Mouse (Mus musculus): ENCODE measurements around the gene C2cd4d. TPM values are rescaled to one million over a fixed set of nuclear protein-coding genes. Genes with fewer than 3 reads are reported as not detected.

Gene C2cd4d
- polyA plus RNA-seq, 1 experiment from 2014 or later, result 2.0 TPM

GRCm38 (mm10) chr3:94364154-94364526 is 1.9 kb downstream of the C2cd4d start:
- Histone ChIP-seq H3K4me1 (replicated peaks) (0 out of 2 replicates have a peak, but pooled peaks cover 3% of the 10 kb centered on the region), H3K4me2 (peak overlapping the region; percentile 89), H3K27me3 (peaks cover 56% of the 10 kb centered on the region), H3K9me3 (0 out of 2 replicates have a peak, but pooled peaks cover 5% of the 10 kb centered on the region), H3K9ac (replicated peaks) (peak overlapping the region; percentile 87), H3K36me3 (no peaks in the 10 kb centered on the region), H3K4me3 (replicated peaks) (peak overlapping the region; percentile 65), H3K27ac (no peak overlapping the region)
- WGBS, result 4% methylated on average over 23 of the region's 23 CpGs
- peak; percentile 42; the same call in 1 of the 2 replicates for ATAC-seq (ENCODE audit: insufficient number of reproducible peaks, insufficient read depth, low FRiP score, low TSS enrichment, low read depth)

- H3K4me3 ChIP-seq (replicated peaks), result no peak overlapping the region
- peaks cover 47% of the 10 kb centered on the region for H3K27me3 ChIP-seq
- H3K4me2 ChIP-seq, result no peak overlapping the region
- WGBS, result 20% methylated on average over 3 of the region's 3 CpGs
- H3K4me1 ChIP-seq (replicated peaks), result peaks cover 8% of the 10 kb centered on the region
- H3K36me3 ChIP-seq, result no peaks in the 10 kb centered on the region
- H3K9ac ChIP-seq (replicated peaks), result no peak overlapping the region
- ATAC-seq (ENCODE audit: insufficient number of reproducible peaks, insufficient read depth, low FRiP score, low TSS enrichment, low read depth), result no peak
- H3K27ac ChIP-seq, result no peak overlapping the region
- 0 out of 2 replicates have a peak, but pooled peaks cover 5% of the 10 kb centered on the region for H3K9me3 ChIP-seq
These were observed 4.5 kb downstream of the C2cd4d start for GRCm38 (mm10) chr3:94366761-94367160.

GRCm38 (mm10) chr3:94367511-94367910 is 5.3 kb downstream of the C2cd4d start:
- Histone ChIP-seq H3K9me3 (0 out of 2 replicates have a peak, but pooled peaks cover 5% of the 10 kb centered on the region), H3K27me3 (peaks cover 43% of the 10 kb centered on the region), H3K36me3 (no peaks in the 10 kb centered on the region), H3K4me3 (replicated peaks) (no peak overlapping the region), H3K27ac (no peak overlapping the region), H3K4me1 (replicated peaks) (peaks cover 14% of the 10 kb centered on the region), H3K9ac (replicated peaks) (no peak overlapping the region), H3K4me2 (no peak overlapping the region)
- no peak for ATAC-seq (ENCODE audit: insufficient number of reproducible peaks, insufficient read depth, low FRiP score, low TSS enrichment, low read depth)
- WGBS, result 86% methylated on average over 6 of the region's 6 CpGs

- H3K4me2 ChIP-seq, result no peak overlapping the region
- WGBS, result 60% methylated on average over 6 of the region's 6 CpGs
- no peak overlapping the region for H3K9ac ChIP-seq (replicated peaks)
- 0 out of 2 replicates have a peak, but pooled peaks cover 5% of the 10 kb centered on the region for H3K9me3 ChIP-seq
- H3K27ac ChIP-seq, result no peak overlapping the region
- no peak overlapping the region for H3K4me3 ChIP-seq (replicated peaks)
- peaks cover 39% of the 10 kb centered on the region for H3K27me3 ChIP-seq
- H3K4me1 ChIP-seq (replicated peaks), result peaks cover 25% of the 10 kb centered on the region
- ATAC-seq (ENCODE audit: insufficient number of reproducible peaks, insufficient read depth, low FRiP score, low TSS enrichment, low read depth), result no peak
- H3K36me3 ChIP-seq, result no peaks in the 10 kb centered on the region
These were observed 6.4 kb downstream of the C2cd4d start for GRCm38 (mm10) chr3:94368631-94369030.

DNA sequence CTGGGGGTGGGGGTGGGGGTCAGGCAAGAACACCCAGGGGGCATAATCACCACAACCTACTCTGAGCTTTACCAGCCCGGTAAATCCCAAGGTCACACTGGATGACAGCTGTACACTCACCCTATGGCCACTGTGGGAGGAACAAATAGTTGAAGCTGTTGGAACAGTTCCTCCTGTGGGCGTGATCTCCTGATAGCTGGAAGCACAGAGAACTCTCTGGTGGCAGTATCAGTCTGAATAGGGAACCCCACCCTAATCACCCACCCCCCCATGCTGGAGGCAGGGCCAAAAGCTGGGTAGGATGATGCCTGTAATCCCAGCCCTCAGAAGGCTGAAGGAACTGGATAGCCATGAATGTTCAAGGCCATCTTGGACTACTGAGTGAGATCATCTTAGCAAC is 7.5 kb downstream of the C2cd4d start:
- Histone ChIP-seq H3K4me2 (no peak overlapping the region), H3K4me1 (replicated peaks) (peaks cover 25% of the 10 kb centered on the region), H3K27me3 (peaks cover 36% of the 10 kb centered on the region), H3K36me3 (no peaks in the 10 kb centered on the region), H3K9me3 (0 out of 2 replicates have a peak, but pooled peaks cover 4% of the 10 kb centered on the region), H3K4me3 (replicated peaks) (no peak overlapping the region), H3K27ac (no peak overlapping the region), H3K9ac (replicated peaks) (no peak overlapping the region)
- WGBS, result 69% methylated on average over 2 of the region's 2 CpGs
- no peak for ATAC-seq (ENCODE audit: insufficient number of reproducible peaks, insufficient read depth, low FRiP score, low TSS enrichment, low read depth)

- ATAC-seq (ENCODE audit: insufficient number of reproducible peaks, insufficient read depth, low FRiP score, low TSS enrichment, low read depth), result no peak
- Histone ChIP-seq H3K36me3 (no peaks in the 10 kb centered on the region), H3K27ac (no peak overlapping the region), H3K4me3 (replicated peaks) (0 out of 2 replicates have a peak overlapping the region, but pooled peaks have one; percentile 15), H3K4me1 (replicated peaks) (peaks cover 25% of the 10 kb centered on the region), H3K9ac (replicated peaks) (no peak overlapping the region), H3K27me3 (peaks cover 32% of the 10 kb centered on the region), H3K4me2 (peak overlapping the region; percentile 45), H3K9me3 (no peaks in the 10 kb centered on the region)
- WGBS, result 3% methylated on average over 11 of the region's 11 CpGs
These were observed 9.4 kb downstream of the C2cd4d start for GRCm38 (mm10) chr3:94371637-94372036.

- Histone ChIP-seq H3K27me3 (peaks cover 35% of the 10 kb centered on the region), H3K4me2 (peak overlapping the region; percentile 45)
- no peak for ATAC-seq (ENCODE audit: insufficient number of reproducible peaks, insufficient read depth, low FRiP score, low TSS enrichment, low read depth)
These were observed 9.8 kb downstream of the C2cd4d start for GRCm38 (mm10) chr3:94372038-94372437.

GRCm38 (mm10) chr3:94372641-94373040 is 10.4 kb downstream of the C2cd4d start, which contains the start of gene Rorc:
Gene Rorc (plus strand): TSS chr3:94372794.
- H3K27me3 ChIP-seq, result peaks cover 35% of the 10 kb centered on the region
- ATAC-seq (ENCODE audit: insufficient number of reproducible peaks, insufficient read depth, low FRiP score, low TSS enrichment, low read depth), result no peak
- no peaks in the 10 kb centered on the region for H3K9me3 ChIP-seq
- peak within 1 kb of the TSS; percentile 57 for H3K4me2 ChIP-seq
- 16% methylated on average over 5 of the region's 5 CpGs for WGBS
- H3K4me3 ChIP-seq (replicated peaks), result peak within 1 kb of the TSS; percentile 26
- no peak within 1 kb of the TSS for H3K27ac ChIP-seq
- H3K9ac ChIP-seq (replicated peaks), result peak within 1 kb of the TSS; percentile 40
- H3K4me1 ChIP-seq (replicated peaks), result peaks cover 33% of the 10 kb centered on the region
- no peaks in the 10 kb centered on the region for H3K36me3 ChIP-seq

More at GRCm38 (mm10) chr3:94372038-94372437, 9.8 kb downstream of the C2cd4d start:
- Histone ChIP-seq H3K4me1 (replicated peaks) (peaks cover 29% of the 10 kb centered on the region), H3K36me3 (no peaks in the 10 kb centered on the region), H3K4me3 (replicated peaks) (0 out of 2 replicates have a peak overlapping the region, but pooled peaks have one; percentile 15), H3K9ac (replicated peaks) (no peak overlapping the region), H3K9me3 (no peaks in the 10 kb centered on the region), H3K27ac (no peak overlapping the region)
- 0% methylated on average over 3 of the region's 3 CpGs for WGBS

GRCm38 (mm10) chr3:94373090-94373489 is 10.9 kb downstream of the C2cd4d start:
- peak overlapping the region; percentile 57 for H3K4me2 ChIP-seq
- H3K27ac ChIP-seq, result no peak overlapping the region
- no peaks in the 10 kb centered on the region for H3K36me3 ChIP-seq
- peaks cover 35% of the 10 kb centered on the region for H3K27me3 ChIP-seq
- H3K4me3 ChIP-seq (replicated peaks), result peak overlapping the region; percentile 26
- no peak for ATAC-seq (ENCODE audit: insufficient number of reproducible peaks, insufficient read depth, low FRiP score, low TSS enrichment, low read depth)
- 2% methylated on average over 10 of the region's 10 CpGs for WGBS
- peak overlapping the region; percentile 40 for H3K9ac ChIP-seq (replicated peaks)
- H3K4me1 ChIP-seq (replicated peaks), result peaks cover 33% of the 10 kb centered on the region
- no peaks in the 10 kb centered on the region for H3K9me3 ChIP-seq

DNA sequence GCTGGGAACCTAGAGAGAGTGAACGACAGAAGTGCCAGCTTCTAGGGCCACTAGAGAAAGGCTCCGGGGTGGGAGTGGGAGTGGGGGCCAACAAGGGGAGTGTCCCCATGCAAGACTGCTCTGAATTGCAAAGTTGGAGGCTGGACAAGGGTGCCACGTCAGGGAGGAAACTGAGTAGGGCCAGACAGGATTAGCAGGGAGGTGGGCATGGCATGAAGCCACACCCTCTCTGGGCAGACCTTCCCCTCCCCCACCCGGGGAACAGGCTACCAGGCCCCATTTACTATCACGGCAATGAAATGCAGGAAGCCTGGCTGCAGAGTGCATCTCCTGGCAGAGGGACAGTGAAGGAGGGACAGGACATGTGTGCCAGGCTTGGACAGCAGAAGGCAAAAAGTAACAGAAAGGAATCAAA is 11.4 kb downstream of the C2cd4d start:
- Histone ChIP-seq H3K27ac (no peak overlapping the region), H3K9me3 (no peaks in the 10 kb centered on the region), H3K27me3 (peaks cover 35% of the 10 kb centered on the region), H3K9ac (replicated peaks) (peak overlapping the region; percentile 40), H3K4me1 (replicated peaks) (peaks cover 33% of the 10 kb centered on the region), H3K36me3 (no peaks in the 10 kb centered on the region), H3K4me3 (replicated peaks) (peak overlapping the region; percentile 26), H3K4me2 (peak overlapping the region; percentile 57)
- 6% methylated on average over 5 of the region's 5 CpGs for WGBS
- peak; percentile 22; the same call in 1 of the 2 replicates for ATAC-seq (ENCODE audit: insufficient number of reproducible peaks, insufficient read depth, low FRiP score, low TSS enrichment, low read depth)

DNA sequence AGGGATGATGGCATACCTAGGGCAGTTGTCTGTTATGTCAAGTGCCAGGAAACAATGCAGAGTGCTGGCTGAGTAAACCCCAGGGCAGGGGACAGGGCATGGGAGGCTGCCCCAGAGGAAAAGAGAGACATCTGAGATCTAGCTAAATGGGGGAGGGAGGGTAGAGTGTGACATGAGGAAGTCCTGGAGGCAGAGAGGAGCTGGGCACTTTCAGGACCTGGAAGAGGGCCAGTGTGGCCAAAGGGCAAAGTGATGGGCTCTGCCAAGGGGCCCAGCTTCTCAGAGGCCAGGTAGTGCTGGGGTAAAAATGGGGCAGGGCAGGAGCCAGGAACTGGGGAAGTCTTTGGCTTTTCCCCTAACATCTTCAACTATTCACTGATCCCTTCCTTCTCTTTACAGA is 12.4 kb downstream of the C2cd4d start:
- Histone ChIP-seq H3K9me3 (no peaks in the 10 kb centered on the region), H3K27me3 (peaks cover 35% of the 10 kb centered on the region), H3K4me1 (replicated peaks) (peaks cover 33% of the 10 kb centered on the region), H3K9ac (replicated peaks) (no peak overlapping the region), H3K4me2 (no peak overlapping the region), H3K27ac (no peak overlapping the region), H3K4me3 (replicated peaks) (no peak overlapping the region), H3K36me3 (no peaks in the 10 kb centered on the region)
- no peak for ATAC-seq (ENCODE audit: insufficient number of reproducible peaks, insufficient read depth, low FRiP score, low TSS enrichment, low read depth)

- Histone ChIP-seq H3K36me3 (no peaks in the 10 kb centered on the region), H3K27ac (no peak overlapping the region), H3K27me3 (peaks cover 35% of the 10 kb centered on the region), H3K4me3 (replicated peaks) (no peak overlapping the region), H3K9ac (replicated peaks) (no peak overlapping the region), H3K4me1 (replicated peaks) (peaks cover 33% of the 10 kb centered on the region), H3K9me3 (no peaks in the 10 kb centered on the region), H3K4me2 (no peak overlapping the region)
- ATAC-seq (ENCODE audit: insufficient number of reproducible peaks, insufficient read depth, low FRiP score, low TSS enrichment, low read depth), result no peak
- 78% methylated on average over 2 of the region's 2 CpGs for WGBS
These were observed 12.9 kb downstream of the C2cd4d start for GRCm38 (mm10) chr3:94375146-94375545.
